Mouse (Mus musculus): ENCODE results near the gene Kcnj12. TPM values are rescaled to one million over a fixed set of nuclear protein-coding genes. Genes with fewer than 3 reads are reported as not detected.

The Kcnj12 gene
- polyA plus RNA-seq, 1 experiment = 5.8 TPM

- no peak for DNase-seq
- no peaks in the 10 kb centered on the region for H3K4me1 ChIP-seq (ENCODE audit: control insufficient read depth, insufficient read depth, low read length)
- TF ChIP-seq CTCF (IDR thresholded peaks at IDR 0.05; ENCODE audit: insufficient read depth, low read length) (no peak), POLR2A (IDR thresholded peaks at IDR 0.05; ENCODE audit: borderline replicate concordance, extremely low read depth, low read depth, low read length) (no peak)
- WGBS = 49% methylated on average over 9 of the region's 9 CpGs
- H3K4me3 ChIP-seq (replicated peaks; ENCODE audit: extremely low read depth, low read depth, low read length) = no peak overlapping the region
Measured at GRCm38 (mm10) chr11:61023416-61024200, 1.2 kb downstream of the Kcnj12 start.

GRCm38 (mm10) chr11:61024388-61024787, 2.0 kb downstream of the Kcnj12 start:
- Histone ChIP-seq H3K4me1 (ENCODE audit: control insufficient read depth, insufficient read depth, low read length) (no peaks in the 10 kb centered on the region), H3K4me3 (replicated peaks; ENCODE audit: extremely low read depth, low read depth, low read length) (no peak overlapping the region)
- WGBS = 67% methylated on average over 6 of the region's 6 CpGs
- TF ChIP-seq POLR2A (IDR thresholded peaks at IDR 0.05; ENCODE audit: borderline replicate concordance, extremely low read depth, low read depth, low read length) (no peak), CTCF (IDR thresholded peaks at IDR 0.05; ENCODE audit: insufficient read depth, low read length) (no peak)
- no peak for DNase-seq

- Histone ChIP-seq H3K4me3 (replicated peaks; ENCODE audit: extremely low read depth, low read depth, low read length) (no peak overlapping the region), H3K4me1 (ENCODE audit: control insufficient read depth, insufficient read depth, low read length) (no peaks in the 10 kb centered on the region)
- 61% methylated on average over 6 of the region's 6 CpGs for WGBS
- TF ChIP-seq CTCF (IDR thresholded peaks at IDR 0.05; ENCODE audit: insufficient read depth, low read length) (no peak), POLR2A (IDR thresholded peaks at IDR 0.05; ENCODE audit: borderline replicate concordance, extremely low read depth, low read depth, low read length) (no peak)
- no peak for DNase-seq
Measured at GRCm38 (mm10) chr11:61024996-61025395, 2.6 kb downstream of the Kcnj12 start.

GRCm38 (mm10) chr11:61025594-61025993, 3.2 kb downstream of the Kcnj12 start:
- WGBS = 74% methylated on average over 7 of the region's 7 CpGs
- Histone ChIP-seq H3K4me3 (replicated peaks; ENCODE audit: extremely low read depth, low read depth, low read length) (no peak overlapping the region), H3K4me1 (ENCODE audit: control insufficient read depth, insufficient read depth, low read length) (no peaks in the 10 kb centered on the region)
- TF ChIP-seq POLR2A (IDR thresholded peaks at IDR 0.05; ENCODE audit: borderline replicate concordance, extremely low read depth, low read depth, low read length) (no peak), CTCF (IDR thresholded peaks at IDR 0.05; ENCODE audit: insufficient read depth, low read length) (no peak)
- DNase-seq = no peak

- Histone ChIP-seq H3K4me1 (ENCODE audit: control insufficient read depth, insufficient read depth, low read length) (no peaks in the 10 kb centered on the region), H3K4me3 (replicated peaks; ENCODE audit: extremely low read depth, low read depth, low read length) (no peak overlapping the region)
- 85% methylated on average over 6 of the region's 6 CpGs for WGBS
- no peak for TF ChIP-seq POLR2A (IDR thresholded peaks at IDR 0.05; ENCODE audit: borderline replicate concordance, extremely low read depth, low read depth, low read length)
- TF ChIP-seq CTCF (IDR thresholded peaks at IDR 0.05; ENCODE audit: insufficient read depth, low read length) = no peak
- DNase-seq = no peak
Measured at GRCm38 (mm10) chr11:61026381-61026780, 4.0 kb downstream of the Kcnj12 start.

- H3K4me1 ChIP-seq (ENCODE audit: control insufficient read depth, insufficient read depth, low read length) = no peaks in the 10 kb centered on the region
- WGBS = 89% methylated on average over 4 of the region's 4 CpGs
- no peak for TF ChIP-seq CTCF (IDR thresholded peaks at IDR 0.05; ENCODE audit: insufficient read depth, low read length)
- TF ChIP-seq POLR2A (IDR thresholded peaks at IDR 0.05; ENCODE audit: borderline replicate concordance, extremely low read depth, low read depth, low read length) = no peak
Measured at GRCm38 (mm10) chr11:61027160-61027559, 4.8 kb downstream of the Kcnj12 start.

GRCm38 (mm10) chr11:61028211-61028950, 6.0 kb downstream of the Kcnj12 start:
- 58% methylated on average over 11 of the region's 11 CpGs for WGBS
- Histone ChIP-seq H3K4me1 (ENCODE audit: control insufficient read depth, insufficient read depth, low read length) (no peaks in the 10 kb centered on the region), H3K4me3 (replicated peaks; ENCODE audit: extremely low read depth, low read depth, low read length) (no peak overlapping the region)
- no peak for DNase-seq
- no peak for TF ChIP-seq POLR2A (IDR thresholded peaks at IDR 0.05; ENCODE audit: borderline replicate concordance, extremely low read depth, low read depth, low read length)
- TF ChIP-seq CTCF (IDR thresholded peaks at IDR 0.05; ENCODE audit: insufficient read depth, low read length) = no peak

More at GRCm38 (mm10) chr11:61027160-61027559, 4.8 kb downstream of the Kcnj12 start:
- no peak for DNase-seq
- H3K4me3 ChIP-seq (replicated peaks; ENCODE audit: extremely low read depth, low read depth, low read length) = no peak overlapping the region

- WGBS = 56% methylated on average over 4 of the region's 4 CpGs
Measured at GRCm38 (mm10) chr11:61029116-61029740, 6.9 kb downstream of the Kcnj12 start.

GRCm38 (mm10) chr11:61029864-61030595, 7.7 kb downstream of the Kcnj12 start:
- WGBS = 84% methylated on average over 7 of the region's 7 CpGs
- DNase-seq = no peak
- TF ChIP-seq POLR2A (IDR thresholded peaks at IDR 0.05; ENCODE audit: borderline replicate concordance, extremely low read depth, low read depth, low read length) (no peak), CTCF (IDR thresholded peaks at IDR 0.05; ENCODE audit: insufficient read depth, low read length) (no peak)
- H3K4me3 ChIP-seq (replicated peaks; ENCODE audit: extremely low read depth, low read depth, low read length) = no peak overlapping the region
- no peaks in the 10 kb centered on the region for H3K4me1 ChIP-seq (ENCODE audit: control insufficient read depth, insufficient read depth, low read length)

More at GRCm38 (mm10) chr11:61029116-61029740, 6.9 kb downstream of the Kcnj12 start:
- DNase-seq = no peak
- H3K4me1 ChIP-seq (ENCODE audit: control insufficient read depth, insufficient read depth, low read length) = no peaks in the 10 kb centered on the region
- TF ChIP-seq POLR2A (IDR thresholded peaks at IDR 0.05; ENCODE audit: borderline replicate concordance, extremely low read depth, low read depth, low read length) (no peak), CTCF (IDR thresholded peaks at IDR 0.05; ENCODE audit: insufficient read depth, low read length) (no peak)
- H3K4me3 ChIP-seq (replicated peaks; ENCODE audit: extremely low read depth, low read depth, low read length) = no peak overlapping the region

Measured in lung, adult 2 months (tissue).